ENCODE assay signal across 15 mouse cellular contexts in the genomic region with DNA sequence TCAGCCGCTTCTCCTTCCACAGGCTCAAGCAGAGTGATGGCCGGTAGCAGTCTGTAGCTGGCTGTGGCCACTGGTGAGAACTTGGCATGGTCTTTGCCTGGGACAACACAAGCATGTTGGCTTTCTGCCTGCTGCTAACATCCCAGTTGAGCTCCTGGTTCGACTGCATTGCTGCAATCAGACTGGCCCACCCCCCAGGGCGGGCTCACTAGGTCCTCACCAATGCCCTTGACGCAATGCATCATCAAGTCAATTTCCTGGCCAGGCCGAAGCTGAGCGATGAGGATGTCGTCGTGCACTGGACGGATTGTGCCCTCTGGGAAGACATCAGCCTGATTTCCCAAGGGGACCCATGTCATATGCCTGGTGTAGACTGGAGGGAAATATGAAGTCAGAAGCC. TPM values are rescaled to one million over a fixed set of nuclear protein-coding genes. Genes with fewer than 3 reads are reported as not detected.
DNase-seq lines count a peak whose midpoint lies in the region; ATAC-seq lines count a peak whose summit lies in the region.
"Had no signal": no experiment of that assay in that cellular context is flagged by ENCODE, and none has a peak within 500 bp of the region (broad histone marks: within the 10 kb centered on the region; RNA-seq: fewer than 3 reads in every experiment).

No protein-coding gene starts in this region.

- no peak overlapping the region for H3K4me3 ChIP-seq in limb, embryonic 13.5 days
- H3K4me3 ChIP-seq: layer of hippocampus, adult 2 months; midbrain, embryonic 15.5 days had no signal

- DNase-seq in heart, adult 11 months: peak; percentile 95
- no peak for DNase-seq in heart, postnatal 14 days
- peak; percentile 42 for DNase-seq in ovary, postnatal 36 days (ENCODE audit: low spot score)
- no peak for DNase-seq in ovary, postnatal 14 days (ENCODE audit: low spot score)
- no peak for DNase-seq in urinary bladder, adult 2 months (ENCODE audit: low spot score)
- DNase-seq in B cell, adult 2 months: no peak
- DNase-seq in right cerebral cortex, postnatal 4 days: no peak
- DNase-seq: gastrocnemius, postnatal 14 days; right cerebral cortex, postnatal 14 days had no signal

- H3K9me3 ChIP-seq in limb, embryonic 13.5 days: no peaks in the 10 kb centered on the region
- H3K9me3 ChIP-seq: midbrain, embryonic 15.5 days had no signal

- ATAC-seq in limb, embryonic 13.5 days (ENCODE audit: low FRiP score, low read depth): no peak
- ATAC-seq: CD4-positive, CD25-positive, alpha-beta regulatory T cell, adult 4 months; midbrain, embryonic 15.5 days had no signal

- 80% methylated on average over 10 of the region's 10 CpGs for WGBS in limb, embryonic 13.5 days

- H3K36me3 ChIP-seq in limb, embryonic 13.5 days: peaks cover 75% of the 10 kb centered on the region

- H3K9ac ChIP-seq in limb, embryonic 13.5 days: 0 out of 2 replicates have a peak overlapping the region, but pooled peaks have one; percentile 8
- H3K9ac ChIP-seq: midbrain, embryonic 15.5 days had no signal

- no peak overlapping the region for H3K4me2 ChIP-seq in limb, embryonic 13.5 days (replicated peaks)
- H3K4me2 ChIP-seq: midbrain, embryonic 15.5 days had no signal

- H3K27ac ChIP-seq in limb, embryonic 13.5 days: no peak overlapping the region
- H3K27ac ChIP-seq: layer of hippocampus, adult 2 months; macrophage; midbrain, embryonic 15.5 days had no signal

- H3K27me3 ChIP-seq in limb, embryonic 13.5 days: no peaks in the 10 kb centered on the region
- H3K27me3 ChIP-seq: midbrain, embryonic 15.5 days had no signal

- intact Hi-C loops in heart, postnatal 14 days (cut with DNase I): no loop called here

- H3K4me1 ChIP-seq in limb, embryonic 13.5 days: peaks cover 20% of the 10 kb centered on the region

RNA-seq across cellular contexts. Expression of a gene that starts 3.3 kb away (rescaled TPM):
- 10 to 100 TPM; 19.1 to 27.3 TPM for total RNA-seq in heart, postnatal 14 days (2021)
- polyA plus RNA-seq in limb, embryonic 13.5 days (2015; fragmentation: Nextera tagmentation; extraction: Ambion mirVana): 103 and 105 TPM in 2 replicates
- 60.7 and 75.2 TPM in 2 replicates for polyA plus RNA-seq in urinary bladder, adult 2 months (2012; rRNA removed)

RNA-seq across cellular contexts. Expression of a gene that starts 3.3 kb away (rescaled TPM):
- total RNA-seq in heart, postnatal 14 days (2021): 10 to 100 TPM; 72.4 to 77.7 TPM
- polyA plus RNA-seq in limb, embryonic 13.5 days (2015; fragmentation: Nextera tagmentation; extraction: Ambion mirVana): 104 and 110 TPM in 2 replicates
- 93.6 and 98.7 TPM in 2 replicates for polyA plus RNA-seq in urinary bladder, adult 2 months (2012; rRNA removed)

RNA-seq across cellular contexts. Expression of a gene that starts 8.8 kb away (rescaled TPM):
- total RNA-seq in heart, postnatal 14 days (2021): under 1 TPM; 0.50 to 0.85 TPM
- polyA plus RNA-seq in limb, embryonic 13.5 days (2015; fragmentation: Nextera tagmentation; extraction: Ambion mirVana): 0.69 and 1.4 TPM in 2 replicates
- polyA plus RNA-seq in urinary bladder, adult 2 months (2012; rRNA removed): 1.6 and 1.9 TPM in 2 replicates
- total RNA-seq: common myeloid progenitor, adult 5-6 weeks had no signal
- polyA plus RNA-seq: macrophage had no signal

RNA-seq across cellular contexts. Expression of a gene that starts 38.2 kb away (rescaled TPM):
- 10 to 100 TPM; 40.6 to 42.9 TPM for total RNA-seq in heart, postnatal 14 days (2021)
- polyA plus RNA-seq in limb, embryonic 13.5 days (2015; fragmentation: Nextera tagmentation; extraction: Ambion mirVana): 61.3 and 68.2 TPM in 2 replicates
- 37.6 and 41.0 TPM in 2 replicates for polyA plus RNA-seq in urinary bladder, adult 2 months (2012; rRNA removed)

RNA-seq across cellular contexts. Expression of a gene that starts 42.0 kb away (rescaled TPM):
- 10 to 100 TPM; 18.7 to 20.6 TPM for total RNA-seq in heart, postnatal 14 days (2021)
- polyA plus RNA-seq in limb, embryonic 13.5 days (2015; fragmentation: Nextera tagmentation; extraction: Ambion mirVana): 43.1 and 48.5 TPM in 2 replicates
- 23.2 and 24.0 TPM in 2 replicates for polyA plus RNA-seq in urinary bladder, adult 2 months (2012; rRNA removed)

Comparison
In these comparisons a context has a peak if more than half of its experiments do, and no peak if none do; other contexts are left out.
1. DNase-seq: peak in heart, adult 11 months (single experiment) and ovary, postnatal 36 days (single experiment); none in heart, postnatal 14 days (0 of 2), ovary, postnatal 14 days (single experiment), urinary bladder, adult 2 months (single experiment), B cell, adult 2 months (0 of 2) and right cerebral cortex, postnatal 4 days (single experiment).